Mouse (Mus musculus): Measurements from ENCODE around the gene Ell3.
A peak's percentile ranks its signal among the peaks of the same experiment; 100 is the strongest.

The Ell3 gene

GRCm38 (mm10) chr2:121448136-121448535 is 4.1 kb upstream of the Ell3 start:
- no peak for DNase-seq (ENCODE audit: low read depth, low spot score)

- DNase-seq (ENCODE audit: low read depth, low spot score): no peak
These were observed 2.9 kb upstream of the Ell3 start for GRCm38 (mm10) chr2:121447006-121447405.

DNA sequence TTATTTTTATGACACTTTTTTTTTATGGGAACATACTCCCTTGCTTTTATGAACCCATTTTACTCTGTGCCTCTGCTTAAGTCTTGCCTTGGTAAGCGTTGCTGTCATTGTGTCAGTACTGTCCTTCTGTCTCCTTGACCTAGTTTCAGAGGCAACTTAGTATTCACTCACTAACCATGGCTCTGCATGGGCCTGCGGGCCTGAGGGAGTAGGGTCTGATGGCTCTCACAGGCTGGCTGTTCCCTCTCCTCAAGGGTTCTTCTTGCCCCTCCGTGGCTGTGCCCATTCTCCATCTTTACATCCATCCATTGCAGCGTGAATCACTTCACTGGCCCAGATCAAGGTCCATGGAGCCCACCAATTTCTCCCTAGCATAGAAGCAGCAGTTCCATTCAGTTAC is 2.4 kb upstream of the Ell3 start:
- DNase-seq (ENCODE audit: low read depth, low spot score): no peak

- no peak for DNase-seq (ENCODE audit: low read depth, low spot score)
These were observed 1.0 kb upstream of the Ell3 start for GRCm38 (mm10) chr2:121445117-121445516.

GRCm38 (mm10) chr2:121443068-121443349 is 1.1 kb downstream of the Ell3 start:
- peak; percentile 32 for DNase-seq (ENCODE audit: low read depth, low spot score)

DNA sequence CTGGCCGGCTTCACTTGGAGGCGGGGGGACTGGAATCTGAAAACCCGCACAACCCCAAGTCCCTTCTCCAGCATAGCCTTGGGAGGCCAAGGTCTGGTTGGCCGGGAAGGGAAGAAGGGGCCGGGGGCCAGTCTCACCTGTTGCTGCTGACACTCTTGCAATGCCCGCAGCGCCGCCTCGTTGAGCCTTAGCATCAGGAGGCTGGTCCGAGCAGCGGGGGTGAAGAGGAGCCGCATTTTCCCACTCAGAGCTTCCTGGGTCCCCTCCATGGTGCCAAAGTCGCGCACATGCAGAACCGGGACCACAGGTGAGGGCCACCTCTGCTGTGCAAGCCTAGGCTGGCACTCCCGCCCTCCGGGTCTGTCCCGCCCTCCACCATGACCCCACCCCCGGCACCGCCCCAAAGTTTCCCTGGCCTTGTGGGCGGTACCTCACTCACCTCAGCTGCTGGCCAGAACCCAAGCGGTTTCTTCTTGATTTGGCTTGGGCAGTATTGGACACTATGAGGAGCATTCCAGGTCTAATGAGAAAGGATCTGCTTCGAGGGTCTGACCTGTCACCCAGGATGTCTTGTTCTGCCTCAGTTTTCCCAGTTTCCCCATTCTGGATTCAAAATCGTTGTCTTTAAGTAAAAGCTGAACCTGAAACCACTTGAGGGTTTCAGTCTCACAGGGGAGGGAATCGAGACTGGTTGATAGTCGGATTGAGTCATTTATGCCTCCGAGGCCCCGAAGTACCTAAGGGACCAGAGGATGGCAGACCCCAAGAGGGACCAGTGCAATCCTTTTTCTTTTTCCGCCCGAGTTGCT is 1.6 kb downstream of the Ell3 start:
- peak; percentile 64 for DNase-seq (ENCODE audit: low read depth, low spot score)

GRCm38 (mm10) chr2:121441800-121442199 is 2.3 kb downstream of the Ell3 start:
- no peak for DNase-seq (ENCODE audit: low read depth, low spot score)

DNA sequence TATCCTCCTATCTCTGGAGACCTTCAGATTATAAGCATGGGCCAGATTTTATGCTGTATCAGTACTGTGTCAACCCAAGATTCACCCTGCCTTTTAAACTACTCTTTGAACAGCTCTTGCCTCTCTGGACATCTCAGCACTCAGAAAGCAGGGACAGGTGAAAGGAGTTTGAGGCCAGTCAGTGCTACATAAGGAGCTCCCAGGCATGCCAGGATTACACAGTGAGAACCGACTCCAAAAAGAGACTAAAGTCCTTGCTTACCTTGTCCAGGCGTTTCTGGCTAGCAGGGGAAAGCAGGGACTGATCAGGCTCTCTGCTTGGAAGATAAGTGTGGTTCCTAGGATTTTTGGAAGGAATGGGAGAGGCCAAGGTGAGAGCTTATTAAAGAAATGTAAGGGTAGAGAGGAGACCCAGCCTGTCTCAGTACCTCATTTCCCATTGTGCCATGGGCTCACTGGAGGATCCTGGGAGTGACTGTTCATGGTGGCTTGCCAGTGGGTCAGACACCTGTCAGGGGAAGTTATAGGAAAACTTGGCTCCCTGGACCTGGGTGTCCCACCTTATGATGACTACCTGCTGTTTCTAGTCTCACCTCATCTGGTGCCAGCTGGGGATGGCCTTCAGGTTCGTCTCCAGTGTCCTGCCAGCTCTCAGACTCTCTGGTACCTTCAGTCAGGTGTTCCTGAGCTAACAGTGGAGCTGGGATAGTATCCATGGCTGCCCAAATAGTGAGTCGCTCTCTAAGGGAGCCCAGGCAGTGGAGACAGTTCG is 3.1 kb downstream of the Ell3 start:
- DNase-seq (ENCODE audit: low read depth, low spot score): no peak

DNA sequence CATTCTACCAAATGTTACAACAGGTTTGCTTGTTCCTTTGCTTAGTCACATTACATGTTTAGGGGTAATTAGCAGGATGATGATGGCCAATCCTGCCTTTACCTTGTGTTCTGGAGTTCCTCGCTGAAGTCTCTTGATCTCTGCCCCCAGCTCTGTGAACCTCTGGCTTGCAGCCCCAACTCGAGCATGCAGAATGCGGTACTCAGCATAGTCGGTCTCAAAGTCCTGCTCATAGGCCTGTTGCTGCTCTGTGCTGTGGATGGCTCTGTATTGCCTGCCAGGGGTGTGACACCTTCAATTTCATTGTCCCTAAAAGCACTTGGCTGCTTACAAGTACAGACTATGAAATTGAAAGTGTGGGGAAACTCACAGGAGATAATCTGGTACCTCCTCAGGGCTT is 4.3 kb downstream of the Ell3 start:
- no peak for DNase-seq (ENCODE audit: low read depth, low spot score)

DNA sequence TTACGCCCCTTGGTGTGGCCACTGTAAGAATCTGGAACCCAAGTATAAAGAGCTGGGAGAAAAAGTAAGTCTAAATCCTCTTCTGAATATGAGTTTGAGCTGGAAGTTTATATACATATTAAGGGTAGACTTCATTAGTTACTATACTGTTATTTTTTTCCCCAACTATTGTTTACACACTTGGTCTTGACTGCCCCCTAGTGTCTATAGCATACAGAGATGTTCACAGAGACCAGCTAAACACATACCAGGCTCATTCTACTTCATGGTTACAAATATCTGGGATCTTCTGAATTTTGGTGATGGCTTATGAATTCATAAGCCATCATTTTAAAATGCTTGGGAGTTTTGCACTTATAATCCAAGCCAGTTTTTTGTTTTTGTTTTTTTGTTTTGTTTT is 9.2 kb downstream of the Ell3 start:
- DNase-seq (ENCODE audit: low read depth, low spot score): peak; percentile 49

DNA sequence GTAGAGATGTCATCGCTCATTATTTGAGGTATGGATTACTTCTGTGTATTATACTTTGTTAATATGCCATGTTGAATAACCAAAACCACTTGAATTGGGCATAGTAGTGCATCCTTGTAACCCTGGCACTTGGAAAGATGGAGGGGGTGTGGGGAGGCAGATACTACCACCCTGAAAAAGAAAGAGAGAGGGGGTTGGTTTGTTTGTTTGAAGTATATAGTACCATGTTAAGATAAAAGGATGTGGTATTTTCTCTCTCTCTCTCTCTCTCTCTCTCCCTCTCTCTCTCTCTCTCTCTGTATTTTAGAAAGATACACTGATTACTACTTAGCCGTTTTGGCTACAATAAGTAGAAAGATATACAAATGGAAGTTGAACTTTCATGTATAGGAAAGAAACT is 18.2 kb downstream of the Ell3 start:
- DNase-seq (ENCODE audit: low read depth, low spot score): no peak

GRCm38 (mm10) chr2:121423166-121423565 is 20.9 kb downstream of the Ell3 start:
- DNase-seq (ENCODE audit: low read depth, low spot score): no peak

DNA sequence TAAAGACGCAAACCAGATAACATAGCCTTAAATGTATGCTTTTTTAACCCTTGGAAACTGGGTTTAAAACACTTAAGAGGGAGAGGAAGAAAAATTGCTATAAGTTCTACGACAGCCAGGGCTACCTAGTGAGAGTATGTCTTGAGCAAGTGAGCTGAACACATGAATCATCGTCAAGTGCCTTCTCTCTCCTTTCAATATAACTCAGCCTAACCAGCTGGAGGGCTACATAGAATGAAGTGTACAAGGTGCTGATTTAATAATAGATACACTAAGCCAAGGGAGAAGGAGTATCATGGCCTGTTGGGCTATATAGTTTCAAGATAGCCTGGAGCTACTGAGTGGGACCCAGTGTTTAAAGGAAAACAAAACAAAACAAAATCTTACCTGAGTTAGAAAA is 25.6 kb downstream of the Ell3 start:
- no peak for DNase-seq (ENCODE audit: low read depth, low spot score)

DNA sequence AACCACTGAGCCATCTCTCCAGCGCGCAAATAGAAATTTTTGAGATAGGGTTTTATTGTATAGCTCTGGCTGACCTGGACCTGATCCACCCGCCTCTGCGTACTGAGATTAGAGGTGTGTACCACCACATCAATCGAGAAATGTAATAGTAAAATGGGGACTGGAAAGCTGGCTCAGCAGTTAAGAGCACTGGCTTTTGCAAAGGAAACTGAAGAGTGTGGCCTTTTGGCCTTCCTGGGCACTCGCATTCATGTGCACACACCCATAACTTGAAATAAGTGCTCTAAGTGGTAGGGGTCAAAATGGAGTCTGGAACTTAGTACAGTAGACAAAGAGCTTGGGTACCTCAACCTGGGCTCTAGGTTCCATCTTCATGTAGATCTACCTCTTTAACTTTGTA is 27.7 kb downstream of the Ell3 start:
- DNase-seq (ENCODE audit: low read depth, low spot score): no peak

DNA sequence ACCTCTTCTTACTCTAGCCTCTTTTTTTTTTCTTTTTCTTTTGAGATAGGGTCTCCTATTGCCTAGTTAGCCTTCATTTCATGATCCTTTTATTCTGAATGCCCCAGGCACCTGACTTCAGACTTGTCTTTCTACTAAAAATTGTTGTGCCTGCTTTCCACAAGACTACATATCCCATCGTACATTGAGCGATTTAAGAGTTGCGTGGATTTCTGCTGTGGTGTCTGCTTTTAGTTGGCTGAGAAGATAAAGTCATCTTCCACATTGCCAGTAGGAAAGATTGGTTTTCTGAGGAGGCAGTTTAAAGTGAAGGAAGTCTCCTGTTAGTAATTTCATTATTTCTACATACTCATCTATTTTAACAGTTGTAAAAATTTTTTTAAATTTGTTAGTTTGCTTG is 28.5 kb downstream of the Ell3 start:
- no peak for DNase-seq (ENCODE audit: low read depth, low spot score)

GRCm38 (mm10) chr2:121415103-121415502 is 29.0 kb downstream of the Ell3 start:
- no peak for DNase-seq (ENCODE audit: low read depth, low spot score)

DNA sequence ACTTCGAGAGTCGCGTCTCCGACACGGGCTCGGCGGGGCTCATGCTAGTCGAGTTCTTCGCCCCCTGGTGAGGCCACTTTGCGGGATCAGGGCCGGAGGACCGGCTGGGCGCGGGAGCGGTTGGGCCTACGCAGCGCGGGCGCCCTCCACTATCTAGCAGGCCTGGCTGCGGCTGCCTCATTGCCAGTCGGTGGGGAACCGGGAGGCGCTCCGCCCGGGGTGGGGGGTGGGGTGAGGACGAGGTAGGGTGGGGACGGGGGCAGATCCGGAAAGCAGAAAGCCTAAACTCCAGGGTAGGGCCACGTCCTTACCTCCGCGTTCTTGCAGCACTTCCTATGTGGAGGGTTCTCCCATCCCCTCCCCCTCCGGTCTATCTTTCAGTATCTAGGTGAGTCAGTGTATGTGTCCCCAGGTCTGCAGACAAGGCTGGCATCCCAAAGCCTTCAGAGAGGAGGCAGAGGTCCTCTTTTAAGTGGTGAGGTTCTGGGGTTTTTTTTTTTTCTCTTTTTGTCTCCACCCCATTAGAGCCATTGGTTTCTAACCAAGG is 29.9 kb downstream of the Ell3 start:
- DNase-seq (ENCODE audit: low read depth, low spot score): peak; percentile 82

- peak; percentile 91 for DNase-seq (ENCODE audit: low read depth, low spot score)
These were observed 30.6 kb downstream of the Ell3 start, which contains the start of the genes Pdia3 and Catsper2 for GRCm38 (mm10) chr2:121413387-121414042. TSS of gene Pdia3 (plus strand) at chr2:121413775. TSS of gene Catsper2 (minus strand) at chr2:121413792.

DNA sequence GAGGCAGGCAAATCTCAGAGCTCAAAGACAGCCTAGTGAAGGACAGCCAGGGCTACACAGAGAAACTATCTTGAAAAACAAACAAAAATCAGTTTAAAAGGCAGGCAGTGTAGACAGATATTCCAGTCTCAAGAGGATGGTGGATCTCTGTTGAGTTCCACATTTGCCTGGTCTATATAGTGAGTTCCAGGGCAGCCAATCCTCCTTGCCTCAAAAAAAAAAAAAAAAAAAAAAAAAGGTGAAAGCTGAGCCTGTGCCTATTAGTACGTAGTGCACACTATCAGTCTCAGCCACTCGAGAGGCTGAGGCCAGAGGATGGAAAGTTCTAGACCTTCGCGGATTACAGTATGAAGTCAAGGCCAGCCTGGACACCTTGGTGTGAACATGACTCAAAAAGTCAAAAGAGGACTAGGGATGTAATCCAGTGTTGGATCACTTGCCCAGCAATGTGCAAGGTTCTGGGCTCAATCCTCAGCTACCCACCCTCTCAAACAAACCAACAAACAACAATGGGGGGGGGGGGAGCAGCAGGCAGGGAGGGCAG is 31.2 kb downstream of the Ell3 start:
- DNase-seq (ENCODE audit: low read depth, low spot score): no peak

- DNase-seq (ENCODE audit: low read depth, low spot score): peak; percentile 81
These were observed 35.9 kb downstream of the Ell3 start for GRCm38 (mm10) chr2:121408160-121408559.

DNA sequence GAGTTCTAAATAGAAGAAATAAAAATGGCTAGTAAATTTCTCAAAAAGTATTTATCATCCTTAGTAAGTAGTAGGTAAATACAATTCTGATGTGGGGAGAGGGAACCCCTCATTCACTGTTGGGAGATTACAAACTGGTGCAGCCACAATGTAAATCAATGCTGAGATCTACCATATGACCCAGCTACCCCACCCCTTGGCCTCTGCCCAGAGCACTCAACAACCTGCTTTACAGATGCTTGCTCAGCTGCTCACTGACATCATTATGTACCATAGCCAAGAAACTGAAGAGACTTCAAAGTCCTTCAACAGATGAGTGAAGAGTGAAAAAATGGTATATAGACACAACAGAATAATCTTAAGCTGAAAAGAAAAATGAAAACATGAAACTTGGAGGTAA is 40.8 kb downstream of the Ell3 start:
- no peak for DNase-seq (ENCODE audit: low read depth, low spot score)

DNA sequence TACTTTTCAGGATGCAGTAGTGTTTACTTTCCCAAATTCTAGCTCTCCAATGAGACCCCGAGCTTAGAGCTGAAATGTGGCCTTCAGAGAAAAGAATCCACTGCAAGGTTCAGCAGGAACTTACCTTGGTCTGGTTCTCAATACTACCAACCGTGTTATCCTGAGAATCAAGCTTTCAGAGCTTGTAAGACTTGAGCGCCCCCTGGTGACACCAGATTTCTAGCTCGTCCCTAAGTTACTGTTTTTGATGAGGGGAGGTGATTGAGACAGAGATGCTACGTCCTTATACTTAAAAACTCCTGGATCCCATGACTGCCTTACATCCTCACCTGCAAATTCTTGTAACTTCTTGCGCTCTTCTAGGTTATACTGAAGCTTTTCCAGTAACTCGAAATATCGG is 47.5 kb downstream of the Ell3 start:
- peak; percentile 84 for DNase-seq (ENCODE audit: low read depth, low spot score)
